Mouse (Mus musculus): ENCODE results near the gene Olfr578.

Gene Olfr578

DNA sequence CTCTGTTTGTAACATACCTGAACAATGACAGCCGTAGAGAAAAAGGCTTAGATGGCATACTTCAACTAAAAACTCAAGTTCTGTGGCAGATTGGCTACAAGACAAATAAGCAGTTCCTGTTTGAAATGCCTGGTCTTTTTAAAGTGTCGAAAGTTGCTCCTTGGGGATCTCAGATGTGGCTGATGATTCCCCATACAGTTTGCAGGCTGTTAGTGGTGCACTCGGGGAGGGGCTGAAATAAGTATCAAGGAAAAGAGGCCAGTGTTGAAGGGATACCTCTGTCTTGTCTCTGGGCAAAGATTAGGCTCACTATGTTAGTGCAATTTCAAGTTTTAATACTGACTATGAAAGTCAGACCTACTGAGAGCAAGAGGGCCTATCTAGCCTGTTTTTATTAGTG lies at the start of gene Olfr578:
Gene Olfr578 (minus strand): TSS at position 101 of the 400 bp plus-strand sequence.
- DNase-seq (ENCODE audit: low spot score in 2 of 2): no peak

DNA sequence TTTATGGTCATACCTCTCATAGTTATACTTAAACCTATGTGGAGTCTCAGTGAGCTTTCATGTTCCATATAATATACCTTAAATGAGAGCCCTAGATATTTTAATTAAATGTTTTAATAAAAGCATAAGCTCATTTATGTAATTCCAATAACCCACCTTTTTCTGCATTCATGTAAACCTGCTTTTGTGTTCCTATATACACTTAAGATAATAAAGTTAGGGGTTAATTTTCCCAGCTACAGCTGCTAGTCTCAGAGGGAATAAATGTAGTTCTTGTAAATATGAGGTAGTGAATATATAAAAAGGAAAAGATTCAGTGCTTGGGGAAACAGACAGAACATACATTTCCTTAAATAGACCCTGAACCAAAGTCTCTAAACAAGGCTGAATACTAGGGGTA lies 48.6 kb upstream of the Olfr578 start, which contains the start of gene Olfr582:
Gene Olfr582 (plus strand): TSS at position 301 of the 400 bp plus-strand sequence.
- no peak for DNase-seq (ENCODE audit: low spot score in 2 of 2)

DNA sequence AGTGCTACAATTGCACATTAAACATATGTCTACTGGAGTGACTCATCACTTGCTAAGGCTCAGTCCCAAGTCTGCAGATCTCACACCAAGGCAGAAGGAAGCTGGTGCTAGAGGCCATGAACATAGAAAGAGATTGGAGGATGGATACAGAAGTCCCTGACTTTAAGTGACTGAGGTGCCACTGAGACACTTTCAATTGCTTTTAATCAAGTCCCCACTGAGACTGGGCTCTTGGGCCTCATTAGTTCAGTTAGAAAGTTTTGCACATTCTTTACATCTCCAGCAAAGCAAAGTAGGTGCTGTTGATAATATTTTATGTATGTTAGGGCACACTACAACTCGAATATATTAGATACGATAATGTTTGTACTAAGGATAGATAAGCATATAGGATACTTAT lies 13.3 kb downstream of the Olfr578 start, which contains the start of gene Olfr577:
Gene Olfr577 (minus strand): TSS at position 101 of the 400 bp plus-strand sequence.
- DNase-seq (ENCODE audit: low spot score in 2 of 2): no peak

DNA sequence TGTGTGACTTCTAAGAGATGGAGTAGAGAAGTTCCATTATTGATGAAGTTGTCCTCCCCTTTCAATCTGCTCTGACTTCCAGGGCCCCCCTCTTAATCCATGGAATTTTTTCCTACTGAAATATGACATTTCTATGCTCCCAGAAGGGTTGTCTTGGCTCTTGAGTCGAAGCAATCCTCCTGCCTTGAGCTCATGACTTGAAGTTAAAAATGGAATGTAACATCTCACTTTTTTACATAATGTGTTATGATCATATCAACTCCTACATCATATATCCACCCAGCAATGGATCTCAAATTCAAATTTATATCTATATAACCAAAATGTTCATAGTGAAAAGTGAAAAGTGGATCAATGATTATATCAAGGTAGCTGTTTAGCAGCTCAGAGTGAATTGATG lies 14.7 kb downstream of the Olfr578 start:
- no peak for DNase-seq (ENCODE audit: low spot score in 2 of 2)

DNA sequence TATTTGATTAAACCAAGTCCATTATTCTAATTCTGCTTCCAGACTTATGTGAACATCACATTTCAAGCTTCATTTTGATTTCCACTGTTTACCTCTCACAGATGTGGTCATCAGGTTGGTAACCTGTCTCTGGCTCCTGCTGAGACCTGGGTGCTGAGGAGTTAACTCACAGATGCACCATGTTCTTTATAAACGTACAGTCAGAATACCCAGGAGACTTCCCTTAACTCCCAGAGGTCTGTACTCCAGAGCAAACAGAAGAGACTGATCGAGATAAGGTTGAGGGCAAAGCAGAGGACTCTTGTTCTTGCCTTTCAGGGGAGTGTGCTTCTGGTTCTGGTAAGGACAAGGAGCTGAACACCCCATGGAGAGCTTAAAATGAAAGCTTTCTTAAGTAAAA lies 26.8 kb downstream of the Olfr578 start, which contains the start of gene Olfr576:
Gene Olfr576 (plus strand): TSS at position 301 of the 400 bp plus-strand sequence.
- no peak for DNase-seq (ENCODE audit: low spot score in 2 of 2)

DNA sequence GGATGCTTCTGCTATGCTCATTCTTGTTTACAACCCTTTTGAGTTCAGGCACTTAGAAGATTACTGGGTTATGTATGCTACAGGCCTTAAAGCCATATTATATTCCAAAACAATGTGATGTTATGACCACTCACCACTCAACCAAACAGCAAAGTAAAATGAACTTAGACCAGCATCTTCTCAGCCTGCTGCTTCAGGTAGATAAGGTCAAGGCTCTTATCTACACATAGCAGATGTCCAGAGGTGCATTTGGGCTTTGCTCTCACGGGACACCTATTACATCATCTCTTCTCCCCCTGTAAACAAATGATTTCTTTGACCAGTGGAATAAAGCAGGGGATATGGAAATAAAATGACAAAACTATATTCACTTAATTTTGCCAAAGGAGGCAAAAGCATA lies 30.5 kb downstream of the Olfr578 start, which contains the start of gene Olfr575:
Gene Olfr575 (minus strand): TSS at position 183 of the 400 bp plus-strand sequence.
- DNase-seq (ENCODE audit: low spot score in 2 of 2): no peak

DNA sequence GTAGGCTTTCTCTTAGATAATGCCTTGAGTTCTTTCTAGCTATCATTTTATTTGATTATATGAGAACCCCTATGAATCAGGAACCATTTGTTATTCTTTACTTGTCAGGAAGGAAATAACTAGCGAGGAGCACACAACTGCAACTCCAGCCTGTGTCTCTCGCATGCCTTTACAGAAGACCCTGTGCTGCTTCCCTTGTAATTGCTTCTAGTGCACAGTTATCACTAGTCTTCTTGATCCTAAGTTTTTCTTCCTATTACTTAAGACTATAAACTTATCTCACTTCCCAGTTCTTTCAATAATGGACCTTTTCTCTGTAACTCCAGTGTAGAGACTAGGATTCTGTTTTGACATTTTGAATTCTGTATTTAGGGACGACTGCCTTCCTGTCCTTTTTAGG lies 31.0 kb downstream of the Olfr578 start:
- DNase-seq (ENCODE audit: low spot score in 2 of 2): no peak

DNA sequence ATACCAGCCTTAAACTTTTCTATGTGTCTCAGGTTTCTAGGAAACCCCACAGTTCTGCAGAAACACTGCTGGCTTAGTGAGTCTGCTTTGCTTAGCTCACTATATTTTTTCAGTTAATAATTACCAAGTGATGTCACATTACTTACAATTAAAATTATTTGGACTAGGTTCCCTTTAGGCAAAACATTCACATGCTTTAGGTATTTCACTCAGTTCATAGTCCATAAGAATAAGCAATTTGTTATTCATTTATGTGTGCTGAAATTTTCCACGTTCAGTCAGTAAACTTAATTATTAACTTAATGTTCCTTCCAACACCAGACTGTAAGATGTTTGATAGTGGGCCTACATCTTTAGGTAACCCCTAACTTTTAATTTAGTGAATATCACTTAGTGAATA lies 38.4 kb downstream of the Olfr578 start:
- DNase-seq (ENCODE audit: low spot score in 2 of 2): no peak

DNA sequence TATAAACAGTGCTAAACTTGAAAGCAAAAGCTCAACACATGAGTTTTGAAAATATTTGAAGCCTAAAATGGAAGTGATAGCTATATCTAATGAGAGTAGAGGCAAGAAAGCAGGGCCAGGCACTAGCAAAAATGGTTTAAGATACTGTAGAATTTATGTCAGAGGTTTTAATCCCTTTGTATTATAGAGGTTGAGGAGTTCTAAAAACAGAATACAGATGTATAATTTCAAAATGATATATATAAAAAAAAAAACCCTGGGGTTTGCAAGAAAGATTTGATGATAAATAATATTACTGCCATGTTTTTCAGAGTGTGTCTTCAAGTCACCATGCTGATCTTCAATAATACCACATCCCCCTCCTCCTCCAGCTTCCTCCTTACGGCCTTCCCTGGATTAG lies 41.0 kb downstream of the Olfr578 start, which contains the start of gene Olfr574:
Gene Olfr574 (plus strand): TSS at position 301 of the 400 bp plus-strand sequence.
- DNase-seq (ENCODE audit: low spot score in 2 of 2): no peak

DNA sequence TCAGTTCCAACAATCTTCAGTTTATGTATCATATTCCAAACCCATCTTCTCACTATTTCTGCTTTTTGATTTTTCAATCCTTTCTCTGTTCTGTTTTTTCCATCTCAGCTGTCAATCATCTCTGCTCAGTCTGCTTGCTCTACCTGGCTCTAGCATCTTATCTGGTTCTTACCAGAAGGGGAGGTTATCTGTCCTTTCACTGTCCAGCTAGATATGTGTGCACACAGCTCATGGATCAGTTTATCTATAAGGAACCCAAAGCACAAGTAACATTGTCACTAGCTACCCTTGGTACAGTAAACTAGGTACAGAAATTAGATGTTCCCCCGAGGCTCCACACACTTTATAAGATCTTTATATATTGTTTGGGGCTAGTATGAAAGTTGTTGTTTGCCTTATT lies 45.7 kb downstream of the Olfr578 start:
- DNase-seq (ENCODE audit: low spot score in 2 of 2): no peak

DNA sequence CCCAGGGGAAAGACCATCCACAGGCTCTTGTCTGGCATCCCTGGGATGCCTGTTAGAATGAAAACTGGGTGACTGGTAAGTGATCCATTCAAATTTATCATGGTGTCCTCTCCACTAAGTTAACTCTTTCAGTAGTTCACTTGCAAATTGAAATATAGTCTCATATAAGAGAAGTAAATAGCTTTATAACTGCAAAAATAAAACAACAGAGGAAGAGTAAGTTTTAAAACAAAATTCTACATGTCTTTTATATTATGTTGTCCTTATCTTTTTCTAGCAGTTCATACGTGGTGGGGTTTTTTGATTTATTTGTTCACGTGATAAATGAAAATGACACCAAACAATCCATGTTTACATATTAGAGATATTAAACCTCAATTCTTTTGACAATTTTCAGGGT lies 46.6 kb downstream of the Olfr578 start, which contains the start of gene Olfr573-ps1:
Gene Olfr573-ps1 (minus strand): TSS at position 101 of the 400 bp plus-strand sequence.
- DNase-seq (ENCODE audit: low spot score in 2 of 2): no peak

Data from left cerebral cortex, adult 9 months (tissue).